Mouse (Mus musculus): ENCODE results near the gene Naa40.

The Naa40 gene

GRCm38 (mm10) chr19:7183419-7183818, 57.6 kb downstream of the Naa40 start:
- no peak for DNase-seq (ENCODE audit: low read depth in 1 of 2, low spot score in 2 of 2)

GRCm38 (mm10) chr19:7182273-7182949, 58.6 kb downstream of the Naa40 start:
- no peak for DNase-seq (ENCODE audit: low read depth in 1 of 2, low spot score in 2 of 2)

GRCm38 (mm10) chr19:7181496-7181895, 59.5 kb downstream of the Naa40 start:
- no peak for DNase-seq (ENCODE audit: low read depth in 1 of 2, low spot score in 2 of 2)

GRCm38 (mm10) chr19:7180756-7181405, 60.1 kb downstream of the Naa40 start:
- DNase-seq (ENCODE audit: low read depth in 1 of 2, low spot score in 2 of 2): no peak

GRCm38 (mm10) chr19:7178841-7179452, 62.0 kb downstream of the Naa40 start:
- DNase-seq (ENCODE audit: low read depth in 1 of 2, low spot score in 2 of 2): no peak

GRCm38 (mm10) chr19:7177804-7178511, 63.0 kb downstream of the Naa40 start:
- DNase-seq (ENCODE audit: low read depth in 1 of 2, low spot score in 2 of 2): no peak

- no peak for DNase-seq (ENCODE audit: low read depth in 1 of 2, low spot score in 2 of 2)
Measured at GRCm38 (mm10) chr19:7176041-7176696, 64.8 kb downstream of the Naa40 start.

All from monocyte, adult 2 months (primary cell).